Mouse (Mus musculus): ENCODE data around the gene Cpm.
A peak's percentile ranks its signal among the peaks of the same experiment; 100 is the strongest.

The Cpm gene

GRCm38 (mm10) chr10:117649292-117650041 is 20.2 kb downstream of the Cpm start:
- DNase-seq, result no peak

DNA sequence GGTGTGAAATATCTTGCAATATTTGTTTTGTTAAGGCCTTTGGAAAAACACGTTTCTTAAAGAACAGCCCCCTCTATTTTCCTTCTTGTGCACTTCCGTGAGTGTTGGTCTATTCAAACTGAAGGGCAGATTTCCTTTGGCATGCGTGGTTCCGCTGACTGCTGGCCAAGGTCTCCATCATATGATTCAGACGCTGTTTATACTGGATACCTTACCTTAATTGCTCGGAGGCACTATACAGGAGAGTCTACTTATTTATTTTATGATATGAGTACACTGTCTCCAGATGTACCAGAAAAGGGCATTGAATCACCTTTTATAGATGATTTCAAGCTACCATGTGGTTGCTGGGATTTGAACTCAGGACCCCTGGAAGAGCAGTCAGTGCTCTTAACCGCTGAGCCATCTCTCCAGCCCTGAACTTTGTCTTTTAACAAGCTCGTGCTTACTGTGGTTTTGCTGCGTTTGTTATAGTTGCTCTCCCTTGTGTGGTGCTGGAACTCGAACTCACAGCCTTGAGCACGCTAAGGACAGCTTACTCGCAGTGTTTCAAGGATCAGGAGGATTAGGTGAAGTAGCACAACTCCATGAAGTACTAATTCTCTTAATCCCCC is 20.8 kb downstream of the Cpm start:
- no peak for DNase-seq

DNA sequence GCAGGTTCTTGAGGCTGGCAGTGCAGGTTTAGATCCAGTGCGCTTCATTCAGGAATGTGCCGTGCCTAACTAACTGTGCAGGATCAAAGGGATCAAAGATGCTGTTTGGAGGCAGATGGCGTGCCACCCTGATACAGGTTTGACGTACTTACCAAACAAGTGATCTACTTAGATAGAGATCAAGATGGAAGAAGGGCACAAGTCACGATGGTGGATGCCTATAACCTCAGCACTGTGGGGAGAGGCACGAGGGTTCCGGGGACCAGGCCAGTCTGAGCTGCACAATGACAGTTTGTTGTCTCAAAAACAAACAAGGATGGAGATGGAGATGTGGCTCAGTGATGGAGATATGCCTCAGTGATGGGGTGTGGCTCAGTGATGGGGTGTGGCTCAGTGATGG is 21.4 kb downstream of the Cpm start:
- DNase-seq, result no peak

- DNase-seq, result peak; percentile 28 to 37
These were observed 22.5 kb downstream of the Cpm start for GRCm38 (mm10) chr10:117651587-117652377.

DNA sequence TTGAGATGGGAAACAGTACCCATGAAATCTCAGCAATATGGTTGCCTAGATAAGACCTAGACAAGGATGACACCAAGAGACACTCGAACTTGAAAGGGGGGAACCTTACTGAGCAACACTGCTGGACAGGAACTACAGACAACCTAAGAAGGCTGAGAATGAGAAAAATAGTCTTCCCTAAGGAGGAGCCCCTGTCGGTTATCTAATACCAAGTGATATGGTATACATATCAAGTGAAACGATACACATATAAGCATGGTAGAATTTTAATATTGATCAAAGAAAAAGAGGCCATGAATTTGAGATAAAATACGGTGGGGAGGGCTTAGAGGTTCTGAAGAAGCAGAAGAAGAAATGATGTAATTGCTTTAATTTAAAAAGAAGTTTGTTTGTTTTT is 23.1 kb downstream of the Cpm start:
- DNase-seq, result no peak

GRCm38 (mm10) chr10:117652930-117653778 is 23.9 kb downstream of the Cpm start:
- DNase-seq, result no peak

- no peak for DNase-seq
These were observed 24.5 kb downstream of the Cpm start for GRCm38 (mm10) chr10:117653779-117654173.

- no peak for DNase-seq
These were observed 25.4 kb downstream of the Cpm start for GRCm38 (mm10) chr10:117654576-117655123.

- no peak for DNase-seq
These were observed 26.2 kb downstream of the Cpm start for GRCm38 (mm10) chr10:117655460-117655859.

GRCm38 (mm10) chr10:117655908-117656661 is 26.8 kb downstream of the Cpm start:
- no peak for DNase-seq

DNA sequence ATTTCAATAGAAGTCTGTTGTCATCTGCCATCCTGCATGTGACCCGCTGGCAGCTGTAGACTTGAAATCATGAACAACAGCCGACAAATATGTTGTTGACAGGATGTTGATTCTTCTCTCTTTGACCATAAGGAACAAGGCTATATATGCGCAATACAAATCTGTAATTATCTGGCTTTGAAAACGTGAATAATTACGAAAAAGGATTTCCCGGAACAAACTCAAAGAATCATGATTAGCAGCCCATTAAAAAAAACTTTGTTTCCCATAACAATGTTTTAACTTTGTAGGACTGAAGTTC is 27.3 kb downstream of the Cpm start:
- no peak for DNase-seq

DNA sequence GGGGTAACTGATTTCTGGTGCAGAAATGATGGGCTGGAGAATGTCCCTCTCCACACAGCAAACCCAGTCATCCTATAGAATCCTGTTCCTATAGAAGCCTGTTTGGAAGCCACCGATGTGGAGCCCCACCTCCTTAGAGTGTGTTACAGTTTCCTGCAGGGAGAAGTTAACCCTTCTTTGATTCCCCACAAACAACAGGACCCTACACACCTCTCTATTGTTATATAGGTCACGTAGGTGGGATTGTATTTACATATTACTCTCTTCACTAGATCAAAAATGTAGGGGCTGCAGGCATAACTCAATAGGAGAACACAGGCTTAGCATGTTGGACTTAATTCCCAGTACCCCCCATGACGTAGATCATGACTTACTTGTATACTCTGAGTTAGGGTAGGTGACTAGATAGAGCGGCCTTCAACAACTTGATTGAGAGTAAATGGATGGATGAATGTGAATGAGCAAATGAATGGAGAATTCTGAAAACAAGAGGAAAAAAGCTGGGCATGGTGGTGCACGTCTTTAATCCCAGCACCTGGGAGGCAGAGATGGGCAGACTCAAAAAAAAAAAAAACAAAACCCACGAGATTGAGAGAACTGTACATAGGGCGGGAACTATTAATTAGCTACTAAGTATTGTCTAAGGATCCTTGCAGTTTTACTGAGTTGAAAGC is 27.8 kb downstream of the Cpm start:
- DNase-seq, result no peak

- DNase-seq, result no peak
These were observed 28.5 kb downstream of the Cpm start for GRCm38 (mm10) chr10:117657659-117658306.

GRCm38 (mm10) chr10:117658522-117659429 is 29.5 kb downstream of the Cpm start:
- DNase-seq, result no peak

DNA sequence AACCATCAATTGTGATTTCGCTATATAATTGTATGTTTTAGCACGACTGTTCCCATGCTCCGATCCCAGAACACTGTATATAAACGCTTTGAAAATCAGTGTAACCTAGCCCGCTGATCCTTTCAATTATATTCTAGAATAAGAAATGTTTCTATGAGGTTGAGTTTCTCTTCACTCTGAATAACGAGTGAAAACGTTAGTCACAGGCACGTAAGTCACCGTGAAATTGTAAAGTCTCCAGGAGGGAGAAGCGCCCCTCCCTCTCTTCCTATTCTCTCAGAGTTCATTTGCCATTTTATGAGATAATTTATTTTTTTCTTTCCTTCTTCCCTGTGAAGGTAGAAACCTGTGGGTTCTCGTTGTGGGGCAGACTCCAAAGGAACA is 30.1 kb downstream of the Cpm start:
- no peak for DNase-seq

DNA sequence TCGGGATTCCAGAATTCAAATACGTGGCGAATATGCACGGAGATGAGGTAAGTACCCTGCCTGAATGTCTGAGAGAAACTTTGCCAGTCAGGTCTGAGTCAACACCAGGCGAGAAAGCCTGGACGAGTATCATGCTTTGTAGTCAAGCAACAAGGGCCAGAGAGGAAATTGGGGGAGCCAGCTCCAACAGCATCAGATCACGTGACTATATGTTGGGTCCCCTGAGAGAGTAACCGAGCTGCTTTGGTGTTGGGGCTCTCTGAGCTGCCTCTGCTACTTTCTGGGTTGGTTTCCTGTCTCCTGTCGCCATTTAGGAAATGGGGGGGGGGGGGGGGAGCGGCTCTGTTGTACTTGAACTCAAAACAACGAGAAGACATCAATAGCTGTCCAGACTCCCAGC is 30.5 kb downstream of the Cpm start:
- DNase-seq, result peak; percentile 60 to 69

GRCm38 (mm10) chr10:117662316-117663055 is 33.2 kb downstream of the Cpm start:
- DNase-seq, result no peak

GRCm38 (mm10) chr10:117663056-117663864 is 34.0 kb downstream of the Cpm start:
- DNase-seq, result peak; percentile 47 to 50
